Comparison of ENCODE assay signal across 21 mouse cellular contexts in genomic region chr9:115234561-115234960, GRCm38 (mm10).
DNase-seq lines count a peak whose midpoint lies in the region; ATAC-seq and TF ChIP-seq lines count a peak whose summit lies in the region.
"Had no signal": no experiment of that assay in that cellular context is flagged by ENCODE, and none has a peak within 500 bp of the region (broad histone marks: within the 10 kb centered on the region; RNA-seq: fewer than 3 reads in every experiment).

No protein-coding gene starts in this region.

- no peak for ATAC-seq in forebrain, embryonic 11.5 days (replicated peaks; ENCODE audit: low FRiP score)
- ATAC-seq in forebrain, embryonic 13.5 days, result no peak
- no peak for ATAC-seq in midbrain, embryonic 11.5 days (ENCODE audit: low FRiP score)
- no peak for ATAC-seq in midbrain, embryonic 13.5 days
- ATAC-seq: activated CD4-positive, CD25-positive, alpha-beta regulatory T cell, adult 4 months; CD4-positive, CD25-positive, alpha-beta regulatory T cell, adult 4 months; Patski had no signal

- no peaks in the 10 kb centered on the region; the same call in 1 of the 2 replicates for H3K36me3 ChIP-seq in forebrain, embryonic 11.5 days (ENCODE audit: control insufficient read depth, insufficient read depth, low read length)
- H3K36me3 ChIP-seq in forebrain, embryonic 13.5 days (ENCODE audit: poor library complexity, severe bottlenecking), result peaks cover 5% of the 10 kb centered on the region; the same call in 1 of the 2 replicates
- H3K36me3 ChIP-seq in heart, embryonic 10.5 days, result 0 out of 2 replicates have a peak, but pooled peaks cover 3% of the 10 kb centered on the region
- H3K36me3 ChIP-seq in midbrain, embryonic 11.5 days (ENCODE audit: control insufficient read depth, insufficient read depth, low read length), result no peaks in the 10 kb centered on the region
- H3K36me3 ChIP-seq in midbrain, embryonic 13.5 days, result 0 out of 2 replicates have a peak, but pooled peaks cover 7% of the 10 kb centered on the region

- H3K4me3 ChIP-seq in forebrain, embryonic 11.5 days (ENCODE audit: low read depth, low read length), result no peak overlapping the region
- no peak overlapping the region for H3K4me3 ChIP-seq in forebrain, embryonic 13.5 days
- no peak overlapping the region for H3K4me3 ChIP-seq in heart, embryonic 10.5 days
- H3K4me3 ChIP-seq in left cerebral cortex, adult 2 months, result no peak overlapping the region
- H3K4me3 ChIP-seq in midbrain, embryonic 11.5 days (ENCODE audit: low read depth, low read length), result no peak overlapping the region
- no peak overlapping the region for H3K4me3 ChIP-seq in midbrain, embryonic 13.5 days (replicated peaks)

- H3K4me1 ChIP-seq in forebrain, embryonic 11.5 days (replicated peaks; ENCODE audit: control insufficient read depth, insufficient read depth, low read length), result no peaks in the 10 kb centered on the region
- H3K4me1 ChIP-seq in forebrain, embryonic 13.5 days, result peaks cover 3% of the 10 kb centered on the region; the same call in 1 of the 2 replicates
- peaks cover 8% of the 10 kb centered on the region for H3K4me1 ChIP-seq in heart, embryonic 10.5 days
- H3K4me1 ChIP-seq in midbrain, embryonic 11.5 days (ENCODE audit: control insufficient read depth, insufficient read depth, low read length), result no peaks in the 10 kb centered on the region
- H3K4me1 ChIP-seq in midbrain, embryonic 13.5 days (replicated peaks), result peaks cover 5% of the 10 kb centered on the region; the same call in 1 of the 2 replicates

- H3K27me3 ChIP-seq in forebrain, embryonic 11.5 days (ENCODE audit: control insufficient read depth, insufficient read depth, low read length), result no peaks in the 10 kb centered on the region
- no peaks in the 10 kb centered on the region for H3K27me3 ChIP-seq in forebrain, embryonic 13.5 days
- no peaks in the 10 kb centered on the region for H3K27me3 ChIP-seq in heart, embryonic 10.5 days (ENCODE audit: insufficient read depth, poor library complexity, severe bottlenecking)
- H3K27me3 ChIP-seq in midbrain, embryonic 11.5 days (ENCODE audit: control insufficient read depth, insufficient read depth, low read length), result no peaks in the 10 kb centered on the region
- no peaks in the 10 kb centered on the region for H3K27me3 ChIP-seq in midbrain, embryonic 13.5 days
- H3K27me3 ChIP-seq: CH12.LX, Patski had no signal

- H3K27ac ChIP-seq in forebrain, embryonic 11.5 days (ENCODE audit: low read depth, low read length), result no peak overlapping the region
- no peak overlapping the region for H3K27ac ChIP-seq in forebrain, embryonic 13.5 days
- no peak overlapping the region for H3K27ac ChIP-seq in heart, embryonic 10.5 days
- peak overlapping the region; percentile 56 for H3K27ac ChIP-seq in left cerebral cortex, adult 2 months
- no peak overlapping the region for H3K27ac ChIP-seq in midbrain, embryonic 11.5 days (ENCODE audit: low read depth, low read length)
- H3K27ac ChIP-seq in midbrain, embryonic 13.5 days, result no peak overlapping the region

- DNase-seq in forebrain, embryonic 11.5 days (ENCODE audit: low spot score), result peak; percentile 33
- peak; percentile 70 for DNase-seq in heart, adult 11 months
- DNase-seq in heart, embryonic 10.5 days (ENCODE audit: low spot score), result no peak
- no peak for DNase-seq in left cerebral cortex, adult 2 months (ENCODE audit: extremely low spot score in 1 of 2, low spot score in 2 of 2)
- no peak for DNase-seq in left cerebral cortex, postnatal 4 days
- peak; percentile 73 for DNase-seq in midbrain, embryonic 11.5 days (ENCODE audit: low spot score, missing footprints)
- DNase-seq: adrenal gland, adult 2 months; adrenal gland, adult 8-10 months; adrenal gland, postnatal 10 days; adrenal gland, postnatal 14 days; adrenal gland, postnatal 25 days; adrenal gland, postnatal 36 days; B cell, adult 2 months; cerebellum, adult 11 months; cerebellum, adult 11-12 months had no signal

- H3K9ac ChIP-seq in forebrain, embryonic 11.5 days (ENCODE audit: low read length), result no peak overlapping the region
- H3K9ac ChIP-seq in forebrain, embryonic 13.5 days, result no peak overlapping the region
- H3K9ac ChIP-seq in midbrain, embryonic 11.5 days (ENCODE audit: low read length), result no peak overlapping the region
- no peak overlapping the region for H3K9ac ChIP-seq in midbrain, embryonic 13.5 days (replicated peaks)

- H3K4me2 ChIP-seq in forebrain, embryonic 11.5 days (ENCODE audit: low read depth, low read length, severe bottlenecking), result no peak overlapping the region
- no peak overlapping the region for H3K4me2 ChIP-seq in forebrain, embryonic 13.5 days
- H3K4me2 ChIP-seq in midbrain, embryonic 11.5 days, result no peak overlapping the region
- H3K4me2 ChIP-seq in midbrain, embryonic 13.5 days (replicated peaks), result no peak overlapping the region

- TF ChIP-seq CTCF in left cerebral cortex, adult 2 months (IDR thresholded peaks at IDR 0.05), result no peak

- WGBS in forebrain, embryonic 11.5 days, result 83% methylated on average over 2 of the region's 2 CpGs
- 93% methylated on average over 2 of the region's 2 CpGs for WGBS in forebrain, embryonic 13.5 days
- WGBS in heart, embryonic 10.5 days, result 87% methylated on average over 2 of the region's 2 CpGs
- WGBS in midbrain, embryonic 11.5 days, result 94% methylated on average over 2 of the region's 2 CpGs
- 100% methylated on average over 2 of the region's 2 CpGs for WGBS in midbrain, embryonic 13.5 days

- no peaks in the 10 kb centered on the region for H3K9me3 ChIP-seq in forebrain, embryonic 11.5 days (ENCODE audit: control insufficient read depth, low read length)
- H3K9me3 ChIP-seq in forebrain, embryonic 13.5 days (replicated peaks), result no peaks in the 10 kb centered on the region
- H3K9me3 ChIP-seq in heart, embryonic 10.5 days, result no peaks in the 10 kb centered on the region
- H3K9me3 ChIP-seq in midbrain, embryonic 11.5 days (ENCODE audit: control insufficient read depth, low read length), result no peaks in the 10 kb centered on the region
- no peaks in the 10 kb centered on the region for H3K9me3 ChIP-seq in midbrain, embryonic 13.5 days

- intact Hi-C loops in left cerebral cortex, adult 2 months (cut with DNase I), result loop anchor here (5.0 kb wide), 1 partner anchor 257 kb away; the partner anchor contains the start of gene Osbpl10
- intact Hi-C loops in left cerebral cortex, postnatal 4 days (cut with DNase I), result no loop called here

Comparison
In these comparisons a context has a peak if more than half of its experiments do, and no peak if none do; other contexts are left out.
1. DNase-seq: peak in forebrain, embryonic 11.5 days (single experiment), heart, adult 11 months (single experiment) and midbrain, embryonic 11.5 days (single experiment); none in heart, embryonic 10.5 days (single experiment), left cerebral cortex, adult 2 months (0 of 2) and left cerebral cortex, postnatal 4 days (single experiment).